Mouse (Mus musculus) heart, postnatal 14 days (tissue): ENCODE data around the gene Rho. TPM values are rescaled to one million over a fixed set of nuclear protein-coding genes. Genes with fewer than 3 reads are reported as not detected.

Source experiments
- total RNA-seq, 2 experiments: library from RNA; stranded (reverse); gene quantifications; 2 replicates each; pipeline ENCODE4 v1.2.3; 2021

The Rho gene
- total RNA-seq, 2 experiments from 2014 or later, result 0.07 to 0.12 TPM

Other genes starting within 250 kb of the Rho start
- under 1 TPM in 1 of 2 experiments, not detected in 1; 0.36 TPM for gene Tmem40, start 169.3 kb upstream of the Rho start, total RNA-seq
- gene Cand2, start 157.2 kb upstream of the Rho start, total RNA-seq, result 10 to 100 TPM; 64.5 to 71.6 TPM
- gene Rpl32, start 123.0 kb upstream of the Rho start, total RNA-seq, result 100 to 1,000 TPM; 618 to 675 TPM
- gene Efcab12, start 93.3 kb upstream of the Rho start, total RNA-seq, result under 1 TPM; 0.56 to 0.76 TPM
- gene Mbd4, start 78.4 kb upstream of the Rho start, total RNA-seq, result 1 to 10 TPM; 1.7 to 2.1 TPM
- 10 to 100 TPM; 13.2 to 18.6 TPM for gene Ift122, start 78.3 kb upstream of the Rho start, total RNA-seq
- not detected for gene H1foo, start 13.2 kb downstream of the Rho start, total RNA-seq
- gene Plxnd1, start 63.3 kb downstream of the Rho start, total RNA-seq, result 100 to 1,000 TPM; 113 to 133 TPM